Mouse (Mus musculus): ENCODE results near the gene Rusc2. TPM values are rescaled to one million over a fixed set of nuclear protein-coding genes. Genes with fewer than 3 reads are reported as not detected.
A peak's percentile ranks its signal among the peaks of the same experiment; 100 is the strongest.

Rusc2 gene
- polyA plus RNA-seq, 1 experiment from 2014 or later, result 45.2 TPM

DNA sequence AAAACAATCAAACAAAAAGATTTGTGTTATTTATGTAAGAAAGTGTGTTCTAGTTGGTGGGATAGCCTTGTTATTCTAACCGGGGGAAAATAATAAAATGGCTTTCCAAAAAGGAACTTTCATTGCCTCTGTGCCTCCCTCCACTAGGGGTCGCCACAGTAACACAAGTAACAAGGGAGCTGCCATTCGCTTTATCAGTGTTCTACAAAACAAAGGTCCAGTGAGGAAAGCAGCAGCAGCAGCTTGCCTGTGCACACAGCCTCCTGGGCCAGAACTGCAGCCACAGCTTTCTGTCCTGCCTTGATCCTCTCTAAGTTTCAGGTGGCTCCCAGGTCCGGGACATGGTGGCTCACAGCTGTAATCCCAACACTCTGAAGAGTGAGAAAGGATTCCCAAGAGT, 49.9 kb downstream of the Rusc2 start:
- Histone ChIP-seq H3K4me3 (no peak overlapping the region), H3K27me3 (peaks cover 36% of the 10 kb centered on the region), H3K9me3 (no peaks in the 10 kb centered on the region), H3K9ac (replicated peaks) (no peak overlapping the region), H3K4me2 (replicated peaks) (no peak overlapping the region), H3K4me1 (peaks cover 17% of the 10 kb centered on the region), H3K27ac (replicated peaks) (peak overlapping the region; percentile 83), H3K36me3 (peaks cover under 1% of the 10 kb centered on the region; the same call in 1 of the 2 replicates)
- peak; percentile 42; the same call in 1 of the 2 replicates for ATAC-seq (ENCODE audit: low FRiP score, low read depth)
- 10% methylated on average over 4 of the region's 4 CpGs for WGBS

DNA sequence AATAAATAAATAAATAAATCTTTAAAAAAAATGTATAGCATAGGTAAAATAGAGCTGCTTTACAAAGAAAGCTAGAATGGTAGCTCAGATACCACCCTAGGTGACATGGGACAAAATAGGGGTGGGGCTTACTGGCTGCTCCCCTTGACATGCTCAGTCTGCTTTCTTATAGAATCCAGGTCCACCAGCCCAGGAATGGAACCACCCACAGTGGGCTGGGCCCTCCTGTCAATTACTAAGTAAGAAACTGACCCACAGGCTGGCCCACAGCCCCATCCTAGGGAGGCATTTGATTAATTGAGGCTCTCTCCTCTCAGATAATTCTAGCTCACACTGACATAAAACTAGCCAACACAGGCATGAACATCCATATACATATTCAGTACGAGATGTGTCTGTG, 51.1 kb downstream of the Rusc2 start:
- Histone ChIP-seq H3K27ac (replicated peaks) (no peak overlapping the region), H3K9ac (replicated peaks) (no peak overlapping the region), H3K36me3 (no peaks in the 10 kb centered on the region), H3K9me3 (no peaks in the 10 kb centered on the region), H3K4me1 (peaks cover 11% of the 10 kb centered on the region), H3K4me2 (replicated peaks) (no peak overlapping the region), H3K4me3 (no peak overlapping the region), H3K27me3 (peaks cover 24% of the 10 kb centered on the region)
- 80% methylated on average over 1 of the region's 1 CpGs for WGBS
- no peak for ATAC-seq (ENCODE audit: low FRiP score, low read depth)

DNA sequence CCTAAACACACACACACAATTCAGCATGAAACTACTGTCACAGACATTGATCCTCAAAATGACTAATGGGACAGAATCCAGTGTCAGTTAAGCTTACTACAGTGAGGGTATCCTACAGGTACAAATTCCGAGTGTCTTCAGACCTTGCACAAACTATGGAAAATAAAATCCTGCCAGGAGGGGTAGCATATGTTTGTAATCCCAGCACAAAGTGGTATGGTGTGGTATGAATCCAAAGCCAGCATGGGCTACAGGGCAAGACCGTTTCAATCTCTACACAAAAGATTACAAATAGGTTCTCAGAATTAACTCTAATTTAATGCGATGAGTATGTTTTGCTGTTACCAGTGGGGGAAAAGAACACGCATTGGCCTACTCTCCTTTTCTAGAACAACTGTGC, 59.9 kb downstream of the Rusc2 start, which contains the start of gene Tesk1:
Gene Tesk1 (plus strand): TSS at position 301 of the 400 bp plus-strand sequence.
- peak within 1 kb of the TSS; percentile 92 for H3K4me2 ChIP-seq (replicated peaks)
- 0 out of 2 replicates have a peak, but pooled peaks cover 3% of the 10 kb centered on the region for H3K27me3 ChIP-seq
- H3K4me1 ChIP-seq, result peaks cover 13% of the 10 kb centered on the region
- peaks cover 19% of the 10 kb centered on the region for H3K36me3 ChIP-seq
- peak within 1 kb of the TSS; percentile 100 for H3K9ac ChIP-seq (replicated peaks)
- peak; percentile 21; the same call in 1 of the 2 replicates for ATAC-seq (ENCODE audit: low FRiP score, low read depth)
- no peaks in the 10 kb centered on the region for H3K9me3 ChIP-seq
- H3K4me3 ChIP-seq, result peak within 1 kb of the TSS; percentile 96
- whole genome bisulfite sequencing, result 23% methylated on average over 4 of the region's 4 CpGs
- peak within 1 kb of the TSS; percentile 96 for H3K27ac ChIP-seq (replicated peaks)

DNA sequence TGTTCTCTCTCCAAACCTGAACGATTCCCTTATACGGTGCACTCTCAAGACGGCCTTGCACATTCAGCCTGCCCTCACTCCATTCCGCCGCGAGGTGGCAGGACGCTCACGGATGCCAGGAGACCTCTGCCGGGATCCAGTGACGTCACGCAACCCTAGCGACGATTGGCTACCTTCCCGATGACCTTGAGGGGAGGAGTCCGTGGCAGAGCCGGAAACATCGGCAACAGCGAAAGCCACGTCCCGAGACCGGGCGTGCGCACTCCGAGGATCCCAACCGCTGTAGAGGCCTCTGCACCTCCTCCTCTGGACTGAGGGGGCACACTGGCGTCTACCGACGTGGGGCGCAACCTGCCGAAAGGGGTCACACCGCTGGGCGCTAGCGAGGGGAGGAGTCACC, 60.3 kb downstream of the Rusc2 start:
- Histone ChIP-seq H3K36me3 (peaks cover 23% of the 10 kb centered on the region), H3K4me3 (peak overlapping the region; percentile 96), H3K9me3 (no peaks in the 10 kb centered on the region), H3K27me3 (0 out of 2 replicates have a peak, but pooled peaks cover 3% of the 10 kb centered on the region), H3K27ac (replicated peaks) (peak overlapping the region; percentile 96), H3K4me1 (peaks cover 13% of the 10 kb centered on the region), H3K9ac (replicated peaks) (peak overlapping the region; percentile 100), H3K4me2 (replicated peaks) (peak overlapping the region; percentile 92)
- ATAC-seq (ENCODE audit: low FRiP score, low read depth), result peak; percentile 94
- WGBS, result under 1% methylated on average over 33 of the region's 33 CpGs

DNA sequence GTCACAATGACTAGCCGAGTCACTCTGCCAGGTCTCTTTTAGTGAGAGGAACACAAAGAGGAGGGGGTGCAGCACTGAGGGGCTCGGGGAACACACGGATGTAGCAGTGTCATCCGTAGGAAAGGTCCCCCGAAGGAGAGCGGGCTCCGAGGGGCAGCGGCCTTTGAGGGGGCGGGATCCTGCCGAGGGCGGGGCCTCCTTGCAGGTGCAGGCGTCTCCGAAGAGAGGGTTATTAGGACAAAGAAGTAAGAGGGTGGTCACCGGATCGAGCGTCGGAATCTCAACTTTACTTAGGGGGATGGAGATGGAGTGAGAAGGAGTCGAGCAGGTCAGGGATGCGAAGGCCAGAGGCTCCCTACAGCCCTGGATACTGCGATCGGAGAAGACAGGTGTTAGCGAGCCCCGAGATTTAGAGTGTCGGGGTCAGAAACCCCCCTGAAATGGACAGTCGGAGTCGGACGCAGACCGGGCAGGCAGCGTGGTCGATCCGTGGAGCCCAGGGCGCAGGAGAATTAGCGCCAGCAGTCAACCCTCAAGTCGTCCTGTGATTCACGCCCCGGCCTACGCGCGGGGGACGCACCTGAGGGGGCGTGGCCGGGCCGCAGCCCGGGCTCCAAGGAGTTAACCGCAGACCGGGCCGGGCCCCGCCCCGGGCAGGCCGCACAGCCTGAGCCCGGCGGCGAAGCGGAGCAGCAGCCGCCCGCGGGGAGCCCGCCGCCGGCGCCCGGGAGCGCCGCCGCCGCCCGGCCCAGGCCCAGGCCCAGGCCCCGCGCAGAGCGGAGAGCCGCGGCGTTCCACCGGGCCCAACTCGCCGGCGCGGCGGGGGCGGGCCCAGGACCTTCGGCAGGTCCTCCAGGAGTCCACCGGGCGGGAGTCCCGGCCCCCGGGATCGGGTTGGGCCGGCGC, 60.9 kb downstream of the Rusc2 start:
- no peaks in the 10 kb centered on the region for H3K9me3 ChIP-seq
- under 1% methylated on average over 73 of the region's 88 CpGs for WGBS
- H3K4me3 ChIP-seq, result peak overlapping the region; percentile 96
- 0 out of 2 replicates have a peak, but pooled peaks cover 3% of the 10 kb centered on the region for H3K27me3 ChIP-seq
- H3K4me1 ChIP-seq, result peaks cover 13% of the 10 kb centered on the region
- peak overlapping the region; percentile 92 for H3K4me2 ChIP-seq (replicated peaks)
- ATAC-seq (ENCODE audit: low FRiP score, low read depth), result peak; percentile 63
- peak overlapping the region; percentile 96 for H3K27ac ChIP-seq (replicated peaks)
- H3K9ac ChIP-seq (replicated peaks), result peak overlapping the region; percentile 100
- peaks cover 29% of the 10 kb centered on the region for H3K36me3 ChIP-seq

DNA sequence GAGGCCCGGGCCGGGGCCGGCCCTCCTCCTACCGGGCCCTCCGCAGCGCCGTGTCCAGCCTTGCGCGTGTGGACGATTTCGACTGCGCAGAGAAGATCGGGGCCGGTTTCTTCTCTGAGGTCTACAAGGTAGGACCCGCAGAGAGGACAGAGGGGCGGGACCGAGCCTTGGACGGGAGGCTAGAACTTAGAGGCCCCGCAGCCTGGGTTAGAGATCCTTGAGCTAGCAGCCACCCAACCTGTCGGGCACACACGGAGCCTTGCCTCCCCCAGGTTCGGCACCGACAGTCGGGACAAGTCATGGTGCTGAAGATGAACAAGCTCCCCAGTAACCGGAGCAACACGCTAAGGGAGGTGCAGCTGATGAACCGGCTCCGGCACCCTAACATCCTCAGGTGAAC, 61.7 kb downstream of the Rusc2 start:
- ATAC-seq (ENCODE audit: low FRiP score, low read depth), result 0 out of 2 replicates have a peak, but pooled peaks have one; percentile 4
- H3K27ac ChIP-seq (replicated peaks), result peak overlapping the region; percentile 96
- H3K36me3 ChIP-seq, result peaks cover 37% of the 10 kb centered on the region
- no peaks in the 10 kb centered on the region for H3K9me3 ChIP-seq
- WGBS, result under 1% methylated on average over 28 of the region's 28 CpGs
- H3K4me1 ChIP-seq, result peaks cover 13% of the 10 kb centered on the region
- peak overlapping the region; percentile 92 for H3K4me2 ChIP-seq (replicated peaks)
- H3K4me3 ChIP-seq, result peak overlapping the region; percentile 96
- peak overlapping the region; percentile 100 for H3K9ac ChIP-seq (replicated peaks)
- 0 out of 2 replicates have a peak, but pooled peaks cover 3% of the 10 kb centered on the region for H3K27me3 ChIP-seq

DNA sequence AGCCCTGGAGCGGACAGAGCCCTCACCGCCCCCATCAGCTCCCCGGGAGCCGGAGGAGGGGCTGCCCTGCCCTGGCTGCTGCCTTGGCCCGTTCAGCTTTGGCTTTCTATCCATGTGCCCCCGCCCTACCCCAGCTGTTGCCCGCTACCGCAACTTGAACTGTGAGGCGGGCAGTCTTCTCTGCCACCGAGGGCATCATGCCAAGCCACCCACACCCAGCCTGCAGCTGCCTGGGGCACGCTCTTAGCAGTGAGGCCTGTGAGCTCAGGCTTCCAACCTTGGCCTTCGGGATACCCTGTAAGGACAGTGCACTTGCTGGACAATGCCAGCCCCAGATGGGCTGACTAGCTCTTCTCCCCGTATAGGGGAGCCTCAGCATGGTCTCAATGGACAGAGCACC, 65.5 kb downstream of the Rusc2 start:
- Histone ChIP-seq H3K4me1 (peaks cover 13% of the 10 kb centered on the region), H3K27me3 (peaks cover 7% of the 10 kb centered on the region), H3K27ac (replicated peaks) (no peak overlapping the region), H3K4me3 (no peak overlapping the region), H3K4me2 (replicated peaks) (no peak overlapping the region), H3K9ac (replicated peaks) (no peak overlapping the region), H3K9me3 (no peaks in the 10 kb centered on the region), H3K36me3 (peaks cover 38% of the 10 kb centered on the region)
- no peak for ATAC-seq (ENCODE audit: low FRiP score, low read depth)
- WGBS, result 89% methylated on average over 13 of the region's 13 CpGs

DNA sequence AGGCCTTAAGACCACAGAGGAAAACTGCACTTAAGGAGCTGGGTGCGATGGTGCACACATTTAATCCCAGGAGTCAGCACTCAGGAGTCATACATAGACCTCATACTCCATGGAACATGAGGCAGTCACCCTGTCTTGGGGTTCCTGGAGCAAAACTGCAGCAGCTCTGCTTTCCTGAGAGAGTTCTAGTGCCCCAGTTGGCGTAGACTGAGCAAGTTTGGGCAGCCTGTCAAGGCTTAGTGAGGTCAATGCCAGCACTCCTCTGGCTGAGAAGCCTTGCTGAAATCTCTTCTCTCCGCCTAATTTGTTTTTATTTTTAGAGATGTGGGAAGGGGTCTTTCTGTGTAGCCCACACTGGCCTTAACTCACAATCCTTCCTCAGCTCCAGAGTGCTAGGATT, 66.8 kb downstream of the Rusc2 start:
- no peak overlapping the region for H3K4me3 ChIP-seq
- H3K4me1 ChIP-seq, result peaks cover 16% of the 10 kb centered on the region
- H3K9me3 ChIP-seq, result no peaks in the 10 kb centered on the region
- peaks cover 38% of the 10 kb centered on the region for H3K36me3 ChIP-seq
- WGBS, result 86% methylated on average over 3 of the region's 3 CpGs
- no peak overlapping the region for H3K27ac ChIP-seq (replicated peaks)
- ATAC-seq (ENCODE audit: low FRiP score, low read depth), result no peak
- peaks cover 20% of the 10 kb centered on the region for H3K27me3 ChIP-seq
- H3K9ac ChIP-seq (replicated peaks), result no peak overlapping the region
- no peak overlapping the region for H3K4me2 ChIP-seq (replicated peaks)

DNA sequence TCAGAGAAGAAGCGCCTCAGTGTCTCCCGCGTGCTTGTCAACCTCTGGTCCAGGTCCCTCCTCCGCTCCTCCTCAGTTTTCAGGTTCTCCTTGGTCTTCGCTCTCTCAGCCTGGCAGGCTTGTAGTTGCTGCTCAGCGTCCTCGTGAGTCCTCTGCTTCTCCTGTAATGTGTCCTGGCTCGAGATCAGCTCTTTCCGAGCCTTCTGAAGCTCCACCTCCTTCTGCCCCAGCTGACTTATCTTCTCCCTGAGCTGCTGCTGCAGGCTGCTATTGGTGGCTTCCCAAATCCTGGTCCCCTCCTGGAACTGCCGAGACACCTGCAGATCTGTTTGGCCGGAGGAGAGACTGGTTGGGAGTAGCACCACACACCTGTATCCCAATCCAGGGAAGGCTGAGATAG, 70.5 kb downstream of the Rusc2 start:
- H3K4me2 ChIP-seq (replicated peaks), result no peak overlapping the region
- H3K9ac ChIP-seq (replicated peaks), result no peak overlapping the region
- no peak overlapping the region for H3K4me3 ChIP-seq
- H3K27ac ChIP-seq (replicated peaks), result no peak overlapping the region
- no peaks in the 10 kb centered on the region for H3K9me3 ChIP-seq
- 66% methylated on average over 11 of the region's 11 CpGs for WGBS
- H3K4me1 ChIP-seq, result peaks cover 14% of the 10 kb centered on the region
- peaks cover 42% of the 10 kb centered on the region for H3K27me3 ChIP-seq
- H3K36me3 ChIP-seq, result peaks cover 13% of the 10 kb centered on the region
- no peak for ATAC-seq (ENCODE audit: low FRiP score, low read depth)

DNA sequence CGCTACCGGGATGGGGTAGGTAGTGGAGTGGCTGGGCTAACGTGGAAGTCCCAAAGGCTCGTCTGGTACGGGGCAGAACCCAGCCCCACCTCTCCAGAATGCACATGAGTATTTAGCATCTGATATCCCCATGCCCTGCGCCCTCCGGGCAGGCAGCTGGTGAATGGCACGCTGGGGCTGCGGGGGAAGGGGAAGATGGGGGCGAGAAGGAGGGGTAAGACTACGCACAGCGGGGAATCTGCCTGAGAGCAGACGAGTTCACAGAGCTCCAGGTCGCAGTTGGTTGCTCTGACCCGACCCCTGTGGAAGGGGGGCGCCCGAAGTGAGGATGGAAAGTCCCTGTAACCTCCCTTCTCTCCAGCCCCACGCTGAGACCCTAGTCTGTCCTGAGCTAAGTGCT, 71.6 kb downstream of the Rusc2 start:
- Histone ChIP-seq H3K27ac (replicated peaks) (no peak overlapping the region), H3K36me3 (peaks cover 2% of the 10 kb centered on the region; the same call in 1 of the 2 replicates), H3K4me2 (replicated peaks) (peak overlapping the region; percentile 48), H3K27me3 (peaks cover 46% of the 10 kb centered on the region), H3K9ac (replicated peaks) (0 out of 2 replicates have a peak overlapping the region, but pooled peaks have one; percentile 11), H3K4me1 (peaks cover 15% of the 10 kb centered on the region), H3K4me3 (peak overlapping the region; percentile 26), H3K9me3 (no peaks in the 10 kb centered on the region)
- 2% methylated on average over 18 of the region's 18 CpGs for WGBS
- ATAC-seq (ENCODE audit: low FRiP score, low read depth), result peak; percentile 52; the same call in 1 of the 2 replicates

DNA sequence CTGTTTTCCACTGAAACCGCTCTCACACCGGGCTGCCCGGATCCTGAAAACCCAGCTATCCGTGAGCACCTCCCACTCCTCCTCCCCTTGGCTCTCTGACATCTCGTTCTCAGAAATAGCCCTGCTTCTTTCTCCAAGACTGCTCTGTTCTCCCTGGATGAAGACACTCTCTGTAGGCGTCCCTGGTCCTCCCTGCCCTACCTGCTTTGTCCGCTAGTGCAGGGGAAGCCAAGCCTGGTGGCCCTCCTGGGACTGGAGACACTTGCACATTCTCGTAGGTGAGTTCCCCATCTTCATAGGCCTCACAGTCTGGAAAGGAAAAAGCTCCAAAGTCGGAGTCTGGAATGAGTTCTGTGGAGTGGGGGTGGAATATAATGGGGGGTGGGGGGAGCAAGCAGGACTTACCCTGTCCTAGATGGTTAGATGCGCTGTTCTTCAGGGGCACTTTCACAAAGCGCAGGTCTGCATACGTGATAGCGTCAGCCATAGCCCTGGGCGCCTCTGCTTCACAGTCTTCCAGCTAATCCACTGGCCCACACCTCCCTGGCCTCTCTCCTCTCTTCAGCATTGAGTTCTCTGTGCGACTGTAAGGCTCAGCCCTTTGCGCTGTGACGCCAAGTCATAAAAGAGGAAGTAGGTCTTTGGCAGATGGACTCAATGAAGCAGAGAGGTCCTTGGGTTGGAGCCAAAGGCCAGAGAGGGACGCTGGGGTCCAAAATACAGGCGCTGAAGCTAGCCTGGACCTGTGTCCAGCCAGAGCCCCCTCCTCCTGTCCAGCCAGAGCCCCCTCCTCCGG, 72.5 kb downstream of the Rusc2 start, which contains the start of gene Cd72:
Gene Cd72 (minus strand): TSS at position 588 of the 796 bp plus-strand sequence.
- H3K4me2 ChIP-seq (replicated peaks), result peak within 1 kb of the TSS; percentile 48
- 31% methylated on average over 20 of the region's 20 CpGs for WGBS
- no peaks in the 10 kb centered on the region for H3K36me3 ChIP-seq
- no peaks in the 10 kb centered on the region for H3K9me3 ChIP-seq
- H3K27ac ChIP-seq (replicated peaks), result no peak within 1 kb of the TSS
- ATAC-seq (ENCODE audit: low FRiP score, low read depth), result no peak
- peaks cover 47% of the 10 kb centered on the region for H3K27me3 ChIP-seq
- 0 out of 2 replicates have a peak within 1 kb of the TSS, but pooled peaks have one; percentile 11 for H3K9ac ChIP-seq (replicated peaks)
- H3K4me3 ChIP-seq, result peak within 1 kb of the TSS; percentile 26
- H3K4me1 ChIP-seq, result peaks cover 15% of the 10 kb centered on the region

Data from midbrain, embryonic 12.5 days (tissue).